Mouse (Mus musculus) gastrocnemius, postnatal 4 days (tissue): ENCODE results near the gene Hyal2. TPM values are rescaled to one million over a fixed set of nuclear protein-coding genes. Genes with fewer than 3 reads are reported as not detected.
"Not testable (repeated sequence)": the region's sequence is repeated elsewhere in the genome, so short reads cannot be mapped to it uniquely, and the experiment has no call there.

Experiments
- DNase-seq, 2 experiments: peaks; one replicate each; pipeline ENCODE4 v3.0.0; 2021 to 2022; ENCODE audit warnings: low spot score in 2 of 2, mixed read lengths in 2 of 2
- total RNA-seq, 2 experiments: library from RNA; stranded (reverse); gene quantifications; 2 replicates each; pipeline ENCODE4 v1.2.3; 2021

Hyal2 gene
- total RNA-seq, 2 experiments from 2014 or later = 21.8 to 32.0 TPM

DNA sequence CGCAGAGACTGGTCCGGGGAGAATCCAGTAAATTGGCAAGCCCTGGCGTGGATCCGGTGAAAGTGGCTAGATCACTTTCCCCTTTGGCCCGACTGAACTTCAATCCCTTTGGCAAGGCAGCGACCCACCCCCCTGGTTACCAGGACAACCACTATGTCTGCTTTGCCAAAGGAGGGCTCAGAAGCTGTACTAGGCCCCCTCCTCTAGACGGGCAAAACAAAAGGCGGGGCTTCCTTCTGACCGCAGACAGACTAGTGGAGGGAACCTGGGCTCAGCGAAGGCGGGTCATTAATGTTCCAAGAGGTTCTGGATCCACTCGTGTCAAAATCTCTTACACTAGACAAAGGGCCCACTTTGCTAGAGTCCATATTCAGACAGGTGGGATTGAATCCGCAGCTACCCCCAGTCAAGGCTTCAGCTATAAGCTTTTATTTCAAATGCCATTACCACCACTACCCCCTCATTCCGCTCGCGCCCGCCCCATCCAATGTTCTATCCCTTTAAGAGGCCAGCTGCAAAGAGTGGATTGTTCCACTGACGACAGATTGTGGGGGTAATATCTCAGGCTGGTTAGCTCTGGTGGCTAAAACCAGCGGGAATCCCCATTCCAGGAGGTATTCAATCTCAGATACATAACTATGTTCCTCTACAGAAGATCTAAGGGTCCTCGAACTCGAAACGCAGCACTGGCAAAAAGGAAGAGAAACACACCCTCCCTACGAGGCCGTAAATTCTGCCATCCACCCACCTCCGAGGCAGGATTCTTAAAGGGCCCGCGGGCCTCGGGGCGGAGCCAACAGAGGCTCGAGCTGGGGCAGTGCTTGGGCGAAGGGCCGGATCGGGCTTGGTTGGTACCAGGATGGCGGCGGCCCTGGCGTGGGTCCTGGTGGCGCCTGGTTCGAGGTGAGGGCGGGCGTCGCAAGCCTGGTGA, 851 bp downstream of the Hyal2 start:
- DNase-seq = peak; percentile 68 to 85

DNA sequence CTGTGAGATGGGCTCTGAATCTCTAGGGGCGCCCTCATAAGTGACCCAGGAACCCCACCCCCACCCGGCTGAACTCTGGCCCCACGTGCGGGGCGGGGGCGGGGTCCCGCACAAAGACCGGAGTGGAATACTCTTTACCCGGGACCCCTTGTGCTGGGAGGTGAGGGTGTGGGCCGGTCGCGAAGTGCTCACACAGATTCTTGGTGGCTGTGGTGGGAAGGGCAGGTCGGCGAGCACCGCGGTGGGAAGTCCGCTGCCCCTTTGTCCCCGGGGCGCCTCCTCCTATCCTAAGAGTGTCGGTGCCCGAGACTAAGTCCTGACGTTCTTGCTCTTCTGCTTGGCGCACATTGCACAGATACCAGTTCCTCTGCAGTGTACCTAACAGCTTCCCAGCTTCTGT, 1.5 kb downstream of the Hyal2 start:
- DNase-seq = no peak

DNA sequence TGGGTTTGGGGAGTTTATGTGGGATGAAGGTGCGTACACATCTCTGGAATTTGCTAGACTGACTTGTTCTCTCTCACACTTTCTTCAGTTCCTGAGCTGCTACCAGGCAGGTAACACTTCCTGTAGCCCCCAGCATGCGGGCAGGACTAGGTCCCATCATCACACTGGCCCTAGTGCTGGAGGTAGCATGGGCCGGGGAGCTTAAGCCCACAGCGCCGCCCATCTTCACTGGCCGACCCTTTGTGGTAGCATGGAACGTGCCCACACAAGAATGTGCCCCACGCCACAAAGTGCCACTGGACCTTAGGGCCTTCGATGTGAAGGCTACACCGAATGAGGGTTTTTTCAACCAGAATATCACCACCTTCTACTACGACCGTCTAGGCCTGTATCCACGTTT, 2.3 kb downstream of the Hyal2 start:
- no peak for DNase-seq

DNA sequence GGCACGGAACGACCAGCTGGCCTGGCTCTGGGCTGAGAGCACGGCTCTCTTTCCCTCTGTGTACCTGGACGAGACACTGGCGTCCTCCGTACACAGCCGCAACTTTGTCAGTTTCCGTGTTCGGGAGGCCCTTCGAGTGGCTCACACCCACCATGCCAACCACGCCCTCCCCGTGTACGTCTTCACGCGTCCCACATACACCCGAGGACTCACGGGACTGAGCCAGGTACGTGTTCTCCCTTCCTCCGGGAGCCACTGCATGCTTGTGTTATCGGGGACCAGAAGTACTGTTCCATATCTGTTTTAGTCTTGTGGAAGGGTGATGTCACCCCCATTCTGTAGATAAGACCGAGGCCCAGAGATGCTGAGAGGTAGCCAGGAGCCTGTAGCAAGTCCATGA, 3.1 kb downstream of the Hyal2 start:
- DNase-seq = no peak

DNA sequence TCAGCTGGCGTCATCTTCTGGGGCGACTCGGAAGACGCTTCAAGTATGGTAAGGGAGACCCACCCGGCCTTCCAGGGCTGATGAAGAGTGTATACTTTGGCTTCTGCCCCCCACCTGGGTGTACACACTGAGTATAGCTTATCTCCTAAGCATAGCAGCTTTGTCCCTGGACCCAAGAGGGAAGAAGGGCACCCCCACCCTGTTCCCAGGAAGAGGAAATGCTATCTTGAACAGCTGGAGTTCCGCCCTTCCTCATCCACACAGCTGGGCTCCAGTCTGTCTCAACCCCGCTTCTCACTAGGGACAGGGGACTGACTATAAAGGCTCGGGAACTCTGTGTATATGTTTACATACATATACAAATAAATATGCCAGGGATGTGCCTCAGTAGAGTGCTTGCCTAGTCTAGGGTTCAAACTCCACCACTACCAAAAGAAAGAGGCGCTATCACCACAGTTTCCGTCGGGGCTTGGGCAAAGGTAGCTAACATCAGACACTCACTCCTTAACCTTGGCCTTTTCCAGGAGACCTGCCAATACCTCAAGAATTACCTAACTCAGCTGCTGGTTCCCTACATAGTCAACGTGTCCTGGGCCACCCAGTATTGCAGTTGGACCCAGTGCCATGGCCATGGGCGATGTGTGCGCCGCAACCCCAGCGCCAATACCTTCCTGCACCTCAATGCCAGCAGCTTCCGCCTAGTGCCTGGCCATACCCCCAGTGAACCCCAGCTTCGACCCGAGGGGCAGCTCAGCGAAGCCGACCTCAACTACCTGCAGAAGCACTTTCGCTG, 4.0 kb downstream of the Hyal2 start:
- DNase-seq = no peak

DNA sequence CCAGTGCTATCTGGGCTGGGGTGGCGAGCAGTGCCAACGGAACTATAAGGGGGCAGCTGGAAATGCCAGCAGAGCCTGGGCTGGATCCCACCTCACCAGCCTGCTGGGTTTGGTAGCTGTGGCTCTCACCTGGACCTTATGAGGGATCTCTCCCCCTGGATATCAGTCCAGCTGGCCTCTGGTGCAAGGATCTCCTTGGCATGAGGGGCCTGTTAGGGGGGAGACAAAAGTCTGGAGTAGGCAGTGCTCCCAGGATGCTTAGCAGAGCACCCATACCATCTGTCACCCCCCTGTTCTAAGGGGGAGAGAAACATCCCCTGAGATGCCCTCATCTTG, 4.5 kb downstream of the Hyal2 start:
- no peak for DNase-seq

DNA sequence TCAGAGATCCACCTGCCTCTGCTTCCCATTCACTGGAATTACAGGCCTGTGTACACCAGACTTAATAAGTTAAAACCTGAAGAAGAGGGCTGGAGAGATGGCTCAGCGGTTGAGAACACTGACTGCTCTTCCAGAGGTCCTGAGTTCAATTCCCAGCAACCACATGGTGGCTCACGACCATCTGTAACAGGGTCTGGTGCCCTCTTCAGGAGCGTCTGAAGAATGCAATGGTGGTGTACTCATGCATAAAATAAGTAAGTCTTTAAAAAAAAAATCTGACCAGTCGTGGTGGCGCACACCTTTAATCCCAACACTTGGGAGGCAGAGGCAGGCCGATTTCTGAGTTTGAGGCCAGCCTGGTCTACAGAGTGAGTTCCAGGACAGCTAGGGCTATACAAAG, 6.0 kb downstream of the Hyal2 start:
- DNase-seq = not testable (repeated sequence)

DNA sequence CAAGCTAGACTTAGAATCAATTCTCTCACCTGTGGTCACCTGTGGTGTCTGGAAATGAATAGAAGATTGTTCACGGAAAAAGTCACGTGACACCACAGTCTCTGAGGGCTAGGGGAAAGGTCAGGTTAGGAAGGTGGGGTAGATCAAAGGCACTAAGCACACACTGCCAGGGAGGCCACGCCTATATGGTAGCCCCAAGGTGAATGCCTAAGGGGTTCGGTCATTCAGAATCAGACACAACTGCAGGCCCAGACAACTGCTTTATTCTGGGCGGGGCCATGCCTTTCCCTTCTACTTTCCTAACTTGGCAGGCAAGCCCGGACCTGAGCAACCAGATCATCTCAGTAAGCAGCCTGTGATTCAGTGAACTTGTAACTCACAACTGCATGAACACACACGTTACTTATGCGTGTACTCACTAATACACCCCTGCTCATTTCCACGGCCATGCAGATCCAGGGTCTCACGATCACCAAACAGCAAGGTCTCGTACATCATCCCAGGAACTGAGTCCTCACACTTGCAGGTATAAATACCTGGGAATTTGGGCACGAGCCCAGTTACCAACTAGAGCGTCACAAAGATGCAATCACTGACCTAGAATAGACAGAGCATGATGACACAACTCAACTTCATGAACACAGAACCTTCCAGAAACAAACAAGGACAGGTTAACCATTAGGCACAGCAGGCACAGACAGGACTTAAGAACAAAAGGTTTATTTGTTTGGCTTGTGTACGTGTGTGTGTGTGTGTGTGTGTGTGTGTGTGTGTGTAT, 8.0 kb downstream of the Hyal2 start:
- no peak for DNase-seq

DNA sequence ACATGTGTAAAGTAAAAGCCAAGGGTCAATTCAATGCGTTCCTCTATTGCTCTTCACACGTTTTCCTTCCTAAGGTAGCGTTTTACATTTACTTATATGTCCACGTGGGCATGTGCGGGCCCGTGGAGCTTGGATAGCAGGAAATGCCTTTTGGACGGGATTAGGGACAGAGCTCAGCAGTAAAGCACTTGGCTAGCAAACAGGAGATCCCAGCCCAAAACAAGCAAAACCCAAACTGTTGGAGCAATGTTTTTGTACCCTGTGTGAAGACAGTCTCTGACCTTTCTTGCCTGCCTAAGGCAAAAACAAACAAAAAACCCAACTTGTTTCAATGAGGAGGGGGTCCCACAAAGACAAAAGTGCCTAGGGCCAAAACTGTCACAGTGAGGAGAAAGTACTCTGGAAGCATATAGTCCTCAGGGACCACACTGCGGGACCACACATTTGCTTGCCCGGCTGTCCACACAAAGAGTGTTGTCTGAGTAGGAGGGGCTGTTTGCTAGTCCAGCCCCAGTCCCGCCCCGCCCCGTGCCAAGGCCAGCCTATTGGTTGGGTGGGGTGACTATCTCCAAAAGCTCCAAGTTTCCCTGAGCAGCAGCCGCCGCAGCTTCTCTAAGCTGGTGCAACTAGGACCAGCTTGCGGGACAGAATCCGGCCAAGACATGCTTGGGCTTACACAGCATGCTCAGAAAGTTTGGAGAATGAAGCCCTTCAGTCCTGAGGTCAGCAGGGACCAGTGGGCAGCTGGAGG, 8.8 kb downstream of the Hyal2 start, which contains the start of gene Hyal1:
Gene Hyal1, plus strand, starts transcription at position 571 of the 751 bp plus-strand sequence.
- peak; percentile 73 to 88 for DNase-seq

DNA sequence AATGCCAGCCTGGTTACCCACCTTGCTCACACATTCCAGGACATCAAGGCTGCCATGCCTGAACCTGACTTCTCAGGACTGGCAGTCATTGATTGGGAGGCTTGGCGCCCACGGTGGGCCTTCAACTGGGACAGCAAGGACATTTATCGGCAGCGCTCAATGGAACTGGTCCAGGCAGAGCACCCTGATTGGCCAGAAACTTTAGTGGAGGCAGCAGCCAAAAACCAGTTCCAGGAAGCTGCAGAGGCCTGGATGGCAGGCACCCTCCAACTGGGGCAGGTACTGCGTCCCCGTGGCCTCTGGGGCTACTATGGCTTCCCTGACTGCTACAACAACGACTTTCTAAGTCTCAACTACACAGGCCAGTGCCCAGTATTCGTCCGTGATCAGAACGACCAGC, 10.1 kb downstream of the Hyal2 start:
- no peak for DNase-seq

DNA sequence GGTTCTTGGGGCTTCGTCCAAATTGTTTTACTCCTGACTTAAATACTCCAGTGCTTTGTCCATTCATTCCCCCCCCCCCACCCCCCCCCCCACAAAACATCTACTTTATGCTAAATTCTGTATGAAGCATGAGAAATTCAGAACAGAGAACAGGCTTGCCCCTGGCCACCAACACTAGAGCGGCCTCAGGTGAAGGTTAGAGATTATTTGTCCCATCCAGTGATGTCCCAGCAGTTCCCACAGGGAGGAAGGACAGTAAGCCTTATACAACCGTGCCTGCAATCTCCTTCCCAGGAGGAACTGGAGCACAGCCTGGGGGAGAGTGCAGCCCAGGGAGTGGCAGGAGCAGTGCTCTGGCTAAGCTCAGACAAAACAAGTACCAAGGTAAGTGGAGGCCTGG, 10.8 kb downstream of the Hyal2 start, which contains the start of gene Naa80:
Gene Naa80, plus strand, starts transcription at position 301 of the 400 bp plus-strand sequence.
- no peak for DNase-seq

DNA sequence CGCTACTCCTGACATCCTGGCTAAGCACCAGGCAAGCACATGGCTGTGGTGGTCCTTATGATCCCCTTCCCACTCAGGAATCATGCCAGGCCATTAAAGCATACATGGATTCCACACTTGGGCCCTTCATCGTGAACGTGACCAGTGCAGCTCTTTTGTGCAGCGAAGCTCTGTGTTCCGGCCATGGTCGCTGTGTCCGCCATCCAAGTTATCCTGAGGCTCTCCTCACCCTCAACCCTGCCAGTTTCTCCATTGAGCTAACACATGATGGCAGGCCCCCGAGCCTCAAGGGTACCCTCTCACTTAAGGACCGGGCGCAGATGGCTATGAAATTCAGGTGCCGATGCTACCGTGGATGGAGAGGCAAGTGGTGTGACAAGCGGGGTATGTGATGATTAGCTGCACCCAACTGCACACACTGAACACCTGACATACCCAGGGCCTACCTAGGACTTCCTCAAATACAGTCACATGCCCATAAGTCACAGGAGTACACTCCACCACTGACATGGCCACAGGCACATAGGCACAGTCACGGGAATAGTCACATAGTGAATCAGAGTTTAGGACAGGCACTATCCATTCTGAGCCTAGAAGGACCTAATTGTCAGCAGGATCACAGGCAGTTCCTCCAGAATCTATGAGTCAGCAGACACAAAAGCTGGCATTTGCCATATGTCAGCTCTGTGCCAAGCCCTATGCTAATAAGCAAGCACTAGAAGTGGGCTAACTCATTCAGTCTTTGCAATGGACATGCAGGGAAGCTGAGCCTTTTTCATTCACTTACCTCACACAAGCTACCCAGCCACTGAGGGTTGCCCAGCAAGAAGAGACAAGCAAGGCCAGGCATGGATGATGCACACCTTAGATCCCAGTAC, 11.5 kb downstream of the Hyal2 start:
- DNase-seq = no peak

DNA sequence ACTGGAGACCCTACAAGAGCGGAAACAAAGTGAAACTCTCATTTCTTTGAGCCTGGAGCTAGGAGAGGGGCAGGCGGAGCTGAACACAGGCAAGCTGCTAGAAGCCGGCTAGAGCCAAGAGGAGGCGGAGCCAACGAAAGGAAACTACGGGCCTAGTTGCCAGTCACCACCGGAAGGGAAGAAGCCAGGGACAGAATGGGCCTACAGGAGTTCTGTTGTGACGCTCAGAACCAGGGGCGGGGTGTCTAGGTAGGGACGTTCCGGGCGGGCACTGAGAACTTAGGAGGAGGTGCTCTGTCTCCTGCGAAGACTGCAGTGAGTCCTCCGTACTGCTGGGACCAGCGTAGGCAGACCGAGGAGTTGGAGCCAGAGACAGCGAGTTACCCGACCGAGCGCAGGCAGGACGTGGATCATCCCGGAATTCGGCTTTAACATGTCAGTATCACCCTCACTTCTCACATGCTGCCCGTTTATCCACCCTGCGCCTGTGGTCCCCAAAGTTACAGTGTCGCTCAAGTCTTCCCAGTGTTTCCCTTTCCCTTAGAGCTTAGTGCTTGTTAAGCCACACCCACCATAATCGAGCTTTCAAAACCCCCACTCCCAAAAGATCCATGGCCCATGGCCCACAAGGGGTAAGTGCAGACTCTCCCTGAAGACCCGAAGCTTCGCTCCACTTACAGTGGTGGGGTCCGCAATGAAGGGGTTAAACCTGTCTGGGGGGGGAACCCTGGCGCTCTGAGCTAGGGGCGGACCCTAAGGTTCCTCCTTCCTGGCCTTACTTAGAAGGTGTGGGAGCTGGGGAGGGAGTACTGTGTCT, 13.0 kb downstream of the Hyal2 start, which contains the start of gene Hyal3:
Gene Hyal3, plus strand, starts transcription at position 318 of the 817 bp plus-strand sequence.
- peak; percentile 65 to 88 for DNase-seq

DNA sequence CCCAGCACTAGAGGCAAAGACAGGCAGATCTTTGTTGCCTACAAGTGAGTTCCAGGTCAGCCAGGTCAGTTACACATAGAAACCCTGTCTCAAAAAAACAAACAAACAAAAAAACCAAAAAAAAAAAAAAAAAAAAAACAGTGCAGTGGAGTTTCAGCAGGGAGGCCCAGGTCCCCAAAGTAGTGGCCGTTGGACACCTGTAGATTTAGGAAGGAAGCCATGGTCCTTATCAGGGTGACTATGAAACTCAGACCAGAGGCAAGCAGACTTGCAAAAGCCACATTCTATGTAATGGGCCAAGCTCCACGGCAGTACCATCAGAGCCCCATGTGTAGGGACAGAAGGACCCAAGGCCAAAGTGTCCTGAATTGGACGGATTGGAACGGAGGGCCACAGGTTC, 13.8 kb downstream of the Hyal2 start:
- DNase-seq = no peak

DNA sequence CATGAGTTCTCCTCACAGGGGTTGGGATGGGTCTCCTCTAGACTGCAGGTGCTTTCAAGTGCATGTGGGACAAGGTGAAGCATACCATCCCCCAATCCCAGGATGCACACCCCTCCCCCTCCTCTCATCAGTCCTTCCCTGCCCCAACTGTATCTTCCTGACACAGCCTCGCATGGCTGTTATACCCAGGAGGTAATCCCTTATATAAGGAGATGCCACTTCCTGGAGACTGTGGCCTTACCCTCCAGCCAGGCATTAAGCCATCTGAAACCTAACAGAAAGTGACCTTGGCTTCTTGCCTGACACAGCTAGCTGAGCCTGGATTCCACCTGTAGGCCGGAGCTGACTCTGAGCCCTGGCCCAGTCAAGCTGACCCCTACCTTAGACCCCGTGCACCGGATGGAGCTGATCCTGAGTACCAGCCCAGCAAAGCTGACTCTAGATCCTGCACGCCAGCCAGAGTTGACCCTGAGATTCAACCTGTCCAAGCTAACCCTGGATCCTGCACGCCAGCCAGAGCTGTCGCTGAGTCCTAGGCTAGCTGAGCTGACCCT, 14.8 kb downstream of the Hyal2 start:
- DNase-seq = no peak

DNA sequence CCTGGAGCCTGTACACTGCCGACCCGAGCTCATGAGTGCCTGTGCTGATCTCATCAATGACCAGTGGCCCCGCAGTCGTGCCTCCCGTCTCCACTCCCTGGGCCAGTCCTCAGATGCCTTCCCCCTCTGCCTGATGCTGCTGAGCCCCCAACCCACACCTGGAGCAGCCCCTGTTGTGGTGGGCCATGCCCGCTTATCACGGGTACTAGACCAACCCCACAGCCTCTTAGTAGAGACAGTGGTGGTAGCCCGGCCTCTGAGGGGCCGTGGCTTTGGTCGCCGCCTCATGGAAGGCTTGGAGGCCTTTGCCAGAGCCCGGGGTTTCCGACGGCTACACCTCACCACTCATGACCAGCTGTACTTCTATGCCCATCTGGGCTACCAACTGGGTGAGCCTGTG, 15.4 kb downstream of the Hyal2 start:
- no peak for DNase-seq

DNA sequence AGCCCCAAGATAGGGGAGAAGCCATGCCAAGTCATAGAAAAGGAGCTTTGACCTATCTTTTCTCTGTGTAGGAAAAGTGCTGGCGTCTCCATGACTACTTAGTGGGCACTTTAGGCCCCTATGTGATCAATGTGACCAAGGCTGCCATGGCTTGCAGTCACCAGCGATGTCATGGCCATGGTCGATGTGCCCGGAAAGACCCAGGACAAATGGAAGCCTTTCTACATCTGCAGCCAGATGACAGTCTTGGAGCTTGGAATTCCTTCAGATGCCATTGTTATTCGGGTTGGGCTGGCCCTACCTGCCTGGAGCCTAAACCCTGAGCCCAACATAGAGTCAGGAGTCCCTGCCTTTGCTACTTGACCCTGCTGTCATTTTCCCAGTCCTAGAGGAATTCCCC, 18.8 kb downstream of the Hyal2 start:
- DNase-seq = no peak
